Mouse (Mus musculus): ENCODE measurements at regions not wholly inside any gene's neighbourhood (a gene's known extent, or its start where the extent isn't known, plus 50 kb on each side); places are given as distances from the start of the nearest gene placed in this dataset.

- Histone ChIP-seq H3K27me3 (ENCODE audit: insufficient read depth, low read length) (no peaks in the 10 kb centered on the region), H3K9ac (replicated peaks; ENCODE audit: low read length, poor library complexity, severe bottlenecking) (no peak overlapping the region), H3K4me1 (ENCODE audit: insufficient read depth, low read length) (no peaks in the 10 kb centered on the region), H3K36me3 (ENCODE audit: insufficient read depth, low read length) (no peaks in the 10 kb centered on the region), H3K9me3 (ENCODE audit: low read length) (no peaks in the 10 kb centered on the region), H3K4me2 (ENCODE audit: low read depth, low read length, poor library complexity, severe bottlenecking) (no peak overlapping the region), H3K4me3 (ENCODE audit: low read depth, low read length) (no peak overlapping the region), H3K27ac (ENCODE audit: low read depth, low read length) (no peak overlapping the region)
- ATAC-seq (ENCODE audit: low FRiP score) (no peak), DNase-seq (ENCODE audit: low spot score) (no peak)
- 89% methylated on average over 1 of the region's 1 CpGs for WGBS
- TF ChIP-seq CTCF (IDR thresholded peaks at IDR 0.05) = no peak
Observed at GRCm38 (mm10) chr13:25483309-25483708, 213.0 kb upstream of the Nrsn1 start.

- Histone ChIP-seq H3K4me1 (ENCODE audit: insufficient read depth, low read length) (peaks cover 8% of the 10 kb centered on the region; the same call in 1 of the 2 replicates), H3K9me3 (ENCODE audit: low read length) (no peaks in the 10 kb centered on the region), H3K4me2 (ENCODE audit: low read depth, low read length, poor library complexity, severe bottlenecking) (no peak overlapping the region), H3K4me3 (ENCODE audit: low read depth, low read length) (no peak overlapping the region), H3K36me3 (ENCODE audit: insufficient read depth, low read length) (no peaks in the 10 kb centered on the region), H3K9ac (replicated peaks; ENCODE audit: low read length, poor library complexity, severe bottlenecking) (no peak overlapping the region), H3K27ac (ENCODE audit: low read depth, low read length) (peak overlapping the region; percentile 33), H3K27me3 (ENCODE audit: insufficient read depth, low read length) (no peaks in the 10 kb centered on the region)
- ATAC-seq (ENCODE audit: low FRiP score) (no peak), DNase-seq (ENCODE audit: low spot score) (no peak)
- WGBS = 44% methylated on average over 9 of the region's 9 CpGs
- no peak for TF ChIP-seq CTCF (IDR thresholded peaks at IDR 0.05)
Observed at GRCm38 (mm10) chr13:25451917-25452316, 181.6 kb upstream of the Nrsn1 start.

- DNase-seq (ENCODE audit: low spot score) (no peak), ATAC-seq (ENCODE audit: low FRiP score) (no peak; the same call in 1 of the 2 replicates)
- Histone ChIP-seq H3K9me3 (ENCODE audit: low read length) (no peaks in the 10 kb centered on the region), H3K9ac (replicated peaks; ENCODE audit: low read length, poor library complexity, severe bottlenecking) (no peak overlapping the region), H3K36me3 (ENCODE audit: insufficient read depth, low read length) (no peaks in the 10 kb centered on the region), H3K4me2 (ENCODE audit: low read depth, low read length, poor library complexity, severe bottlenecking) (0 out of 2 replicates have a peak overlapping the region, but pooled peaks have one; percentile 15), H3K4me3 (ENCODE audit: low read depth, low read length) (no peak overlapping the region), H3K27me3 (ENCODE audit: insufficient read depth, low read length) (no peaks in the 10 kb centered on the region), H3K27ac (ENCODE audit: low read depth, low read length) (peak overlapping the region; percentile 33), H3K4me1 (ENCODE audit: insufficient read depth, low read length) (peaks cover 8% of the 10 kb centered on the region; the same call in 1 of the 2 replicates)
- 11% methylated on average over 13 of the region's 13 CpGs for WGBS
- TF ChIP-seq CTCF (IDR thresholded peaks at IDR 0.05) = no peak
Observed at GRCm38 (mm10) chr13:25451357-25451861, 181.1 kb upstream of the Nrsn1 start.

GRCm38 (mm10) chr13:25429701-25430418 lies 159.6 kb upstream of the Nrsn1 start:
- ATAC-seq (ENCODE audit: low FRiP score) = peak; percentile 49; the same call in 1 of the 2 replicates
- no peaks in the 10 kb centered on the region for H3K27me3 ChIP-seq (ENCODE audit: insufficient read depth, low read length)
- H3K4me3 ChIP-seq (ENCODE audit: low read depth, low read length) = no peak overlapping the region
- H3K4me2 ChIP-seq (ENCODE audit: low read depth, low read length, poor library complexity, severe bottlenecking) = no peak overlapping the region
- no peak overlapping the region for H3K9ac ChIP-seq (replicated peaks; ENCODE audit: low read length, poor library complexity, severe bottlenecking)
- peak overlapping the region; percentile 39; the same call in 1 of the 2 replicates for H3K27ac ChIP-seq (ENCODE audit: low read depth, low read length)
- no peaks in the 10 kb centered on the region for H3K4me1 ChIP-seq (ENCODE audit: insufficient read depth, low read length)
- 57% methylated on average over 6 of the region's 6 CpGs for WGBS
- H3K36me3 ChIP-seq (ENCODE audit: insufficient read depth, low read length) = no peaks in the 10 kb centered on the region
- TF ChIP-seq CTCF (IDR thresholded peaks at IDR 0.05) = no peak
- DNase-seq (ENCODE audit: low spot score) = peak; percentile 39
- H3K9me3 ChIP-seq (ENCODE audit: low read length) = no peaks in the 10 kb centered on the region

GRCm38 (mm10) chr13:25403182-25403795 lies 133.0 kb upstream of the Nrsn1 start:
- H3K4me3 ChIP-seq (ENCODE audit: low read depth, low read length) = no peak overlapping the region
- H3K9me3 ChIP-seq (ENCODE audit: low read length) = no peaks in the 10 kb centered on the region
- WGBS = 11% methylated on average over 3 of the region's 3 CpGs
- no peak; the same call in 1 of the 2 replicates for TF ChIP-seq CTCF (IDR thresholded peaks at IDR 0.05)
- 0 out of 2 replicates have a peak, but pooled peaks cover 4% of the 10 kb centered on the region for H3K4me1 ChIP-seq (ENCODE audit: insufficient read depth, low read length)
- H3K36me3 ChIP-seq (ENCODE audit: insufficient read depth, low read length) = no peaks in the 10 kb centered on the region
- peak; percentile 63 for DNase-seq (ENCODE audit: low spot score)
- peak overlapping the region; percentile 52; the same call in 1 of the 2 replicates for H3K27ac ChIP-seq (ENCODE audit: low read depth, low read length)
- H3K27me3 ChIP-seq (ENCODE audit: insufficient read depth, low read length) = no peaks in the 10 kb centered on the region
- peak; percentile 61; the same call in 1 of the 2 replicates for ATAC-seq (ENCODE audit: low FRiP score)
- H3K9ac ChIP-seq (replicated peaks; ENCODE audit: low read length, poor library complexity, severe bottlenecking) = no peak overlapping the region
- H3K4me2 ChIP-seq (ENCODE audit: low read depth, low read length, poor library complexity, severe bottlenecking) = no peak overlapping the region

GRCm38 (mm10) chr13:25402691-25403090 lies 132.4 kb upstream of the Nrsn1 start:
- H3K36me3 ChIP-seq (ENCODE audit: insufficient read depth, low read length) = no peaks in the 10 kb centered on the region
- H3K4me2 ChIP-seq (ENCODE audit: low read depth, low read length, poor library complexity, severe bottlenecking) = no peak overlapping the region
- peak overlapping the region; percentile 52; the same call in 1 of the 2 replicates for H3K27ac ChIP-seq (ENCODE audit: low read depth, low read length)
- no peak for DNase-seq (ENCODE audit: low spot score)
- H3K4me3 ChIP-seq (ENCODE audit: low read depth, low read length) = no peak overlapping the region
- no peaks in the 10 kb centered on the region for H3K27me3 ChIP-seq (ENCODE audit: insufficient read depth, low read length)
- no peak for TF ChIP-seq CTCF (IDR thresholded peaks at IDR 0.05)
- H3K9ac ChIP-seq (replicated peaks; ENCODE audit: low read length, poor library complexity, severe bottlenecking) = no peak overlapping the region
- no peak for ATAC-seq (ENCODE audit: low FRiP score)
- no peaks in the 10 kb centered on the region for H3K9me3 ChIP-seq (ENCODE audit: low read length)
- 8% methylated on average over 2 of the region's 2 CpGs for WGBS
- H3K4me1 ChIP-seq (ENCODE audit: insufficient read depth, low read length) = 0 out of 2 replicates have a peak, but pooled peaks cover 4% of the 10 kb centered on the region

Data from midbrain, postnatal 0 days (tissue).